Mouse (Mus musculus): ENCODE results near the gene Smyd3. TPM values are rescaled to one million over a fixed set of nuclear protein-coding genes. Genes with fewer than 3 reads are reported as not detected.

Smyd3 gene
- polyA plus RNA-seq, 1 experiment from 2014 or later = 3.7 TPM

- 78% methylated on average over 8 of the region's 8 CpGs for WGBS (ENCODE audit: missing documents)
- no peak overlapping the region for H3K4me3 ChIP-seq (ENCODE audit: inconsistent target)
- H3K36me3 ChIP-seq (ENCODE audit: inconsistent target) = no peaks in the 10 kb centered on the region
- H3K79me2 ChIP-seq (ENCODE audit: inconsistent target) = no peaks in the 10 kb centered on the region
- no peak overlapping the region for H3K27ac ChIP-seq
Observed at GRCm38 (mm10) chr1:179096993-179097392, 420.8 kb downstream of the Smyd3 start.

- Histone ChIP-seq H3K4me3 (ENCODE audit: inconsistent target) (no peak overlapping the region), H3K36me3 (ENCODE audit: inconsistent target) (no peaks in the 10 kb centered on the region), H3K79me2 (ENCODE audit: inconsistent target) (no peaks in the 10 kb centered on the region), H3K27ac (no peak overlapping the region)
- 86% methylated on average over 5 of the region's 5 CpGs for WGBS (ENCODE audit: missing documents)
Observed at GRCm38 (mm10) chr1:179096323-179096722, 421.5 kb downstream of the Smyd3 start.

GRCm38 (mm10) chr1:179089174-179089573, 428.7 kb downstream of the Smyd3 start:
- Histone ChIP-seq H3K79me2 (ENCODE audit: inconsistent target) (no peaks in the 10 kb centered on the region), H3K36me3 (ENCODE audit: inconsistent target) (no peaks in the 10 kb centered on the region), H3K27ac (no peak overlapping the region), H3K4me3 (ENCODE audit: inconsistent target) (no peak overlapping the region)
- WGBS (ENCODE audit: missing documents) = 74% methylated on average over 5 of the region's 5 CpGs

DNA sequence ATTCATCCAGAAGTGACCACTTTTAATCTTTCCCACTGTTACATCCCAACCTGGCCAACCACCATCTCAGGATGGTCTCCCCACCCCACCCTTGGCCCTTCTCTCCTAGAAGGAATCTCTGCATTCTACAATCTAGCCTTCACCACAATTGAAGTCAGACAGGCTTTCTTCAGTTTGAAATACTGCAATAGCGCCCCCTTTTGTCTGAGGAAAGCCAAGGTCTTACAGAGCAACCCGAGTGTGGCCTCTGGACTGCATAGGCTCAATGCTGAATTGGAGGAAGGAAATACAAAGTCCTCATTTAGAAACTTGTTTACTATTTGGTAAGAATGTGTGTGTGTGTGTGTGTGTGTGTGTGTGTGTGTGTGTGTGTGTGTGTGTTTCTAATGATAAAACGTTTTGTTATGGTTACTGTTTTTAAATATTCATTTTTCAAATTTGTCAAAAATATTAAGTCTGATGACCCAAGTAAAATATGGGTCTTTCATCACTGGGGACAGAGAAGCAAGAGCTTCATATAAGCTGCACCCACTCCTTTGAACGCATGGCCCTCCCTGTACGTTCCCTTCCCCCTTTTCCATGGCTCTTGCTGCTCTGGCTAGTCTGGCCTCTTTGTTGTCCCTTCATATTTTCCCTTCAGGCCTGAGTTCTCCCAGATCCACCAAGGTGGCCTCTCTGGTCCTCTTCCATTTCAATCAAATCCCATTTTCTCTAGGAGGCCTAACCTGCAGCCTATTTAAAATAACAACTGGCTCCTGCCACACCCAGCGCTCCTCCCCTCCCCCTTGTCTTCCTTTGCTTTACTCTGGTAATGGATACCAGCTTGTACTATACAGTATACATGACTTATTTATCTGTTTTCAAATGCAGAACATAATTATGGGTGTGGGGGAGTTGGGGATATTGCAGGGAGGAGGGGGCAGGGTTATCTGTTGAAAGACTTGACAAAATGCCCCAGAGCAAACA, 430.5 kb downstream of the Smyd3 start:
- Histone ChIP-seq H3K27ac (no peak overlapping the region), H3K4me3 (ENCODE audit: inconsistent target) (no peak overlapping the region), H3K79me2 (ENCODE audit: inconsistent target) (no peaks in the 10 kb centered on the region), H3K36me3 (ENCODE audit: inconsistent target) (no peaks in the 10 kb centered on the region)
- WGBS (ENCODE audit: missing documents) = 65% methylated on average over 6 of the region's 6 CpGs

- H3K4me3 ChIP-seq (ENCODE audit: inconsistent target) = no peak overlapping the region
- WGBS (ENCODE audit: missing documents) = 100% methylated on average over 7 of the region's 7 CpGs
- no peaks in the 10 kb centered on the region for H3K36me3 ChIP-seq (ENCODE audit: inconsistent target)
- no peaks in the 10 kb centered on the region for H3K79me2 ChIP-seq (ENCODE audit: inconsistent target)
- H3K27ac ChIP-seq = no peak overlapping the region
Observed at GRCm38 (mm10) chr1:179086208-179086607, 431.6 kb downstream of the Smyd3 start.

- no peaks in the 10 kb centered on the region for H3K79me2 ChIP-seq (ENCODE audit: inconsistent target)
- no peak overlapping the region for H3K27ac ChIP-seq
- H3K36me3 ChIP-seq (ENCODE audit: inconsistent target) = no peaks in the 10 kb centered on the region
- 62% methylated on average over 5 of the region's 5 CpGs for WGBS (ENCODE audit: missing documents)
- H3K4me3 ChIP-seq (ENCODE audit: inconsistent target) = no peak overlapping the region
Observed at GRCm38 (mm10) chr1:179083098-179083497, 434.7 kb downstream of the Smyd3 start.

GRCm38 (mm10) chr1:179073846-179074245, 444.0 kb downstream of the Smyd3 start:
- no peaks in the 10 kb centered on the region for H3K36me3 ChIP-seq (ENCODE audit: inconsistent target)
- no peak overlapping the region for H3K27ac ChIP-seq
- WGBS (ENCODE audit: missing documents) = 93% methylated on average over 7 of the region's 7 CpGs
- H3K4me3 ChIP-seq (ENCODE audit: inconsistent target) = no peak overlapping the region
- no peaks in the 10 kb centered on the region for H3K79me2 ChIP-seq (ENCODE audit: inconsistent target)

- no peaks in the 10 kb centered on the region for H3K79me2 ChIP-seq (ENCODE audit: inconsistent target)
- H3K36me3 ChIP-seq (ENCODE audit: inconsistent target) = no peaks in the 10 kb centered on the region
- H3K27ac ChIP-seq = no peak overlapping the region
- 21% methylated on average over 11 of the region's 11 CpGs for WGBS (ENCODE audit: missing documents)
- H3K4me3 ChIP-seq (ENCODE audit: inconsistent target) = no peak overlapping the region
Observed at GRCm38 (mm10) chr1:179072935-179073654, 444.7 kb downstream of the Smyd3 start.

DNA sequence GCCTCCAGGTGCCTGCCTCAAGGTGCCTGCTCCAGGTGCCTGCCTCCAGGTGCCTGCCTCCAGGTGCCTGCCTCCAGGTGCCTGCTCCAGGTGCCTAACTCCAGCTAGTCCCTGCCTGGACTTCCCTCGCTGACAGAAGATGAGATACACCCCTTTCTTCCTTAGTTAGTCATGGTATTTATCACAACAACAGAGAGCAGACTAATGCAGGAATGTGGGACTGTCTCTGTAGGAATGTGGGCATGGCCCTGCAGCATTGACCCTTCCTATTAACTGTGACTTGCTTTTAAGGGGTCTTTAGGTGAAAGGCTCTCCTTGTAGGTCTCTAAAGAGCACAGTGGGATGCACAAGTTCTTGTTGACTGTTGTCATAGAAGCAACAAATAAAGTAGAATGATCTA, 445.4 kb downstream of the Smyd3 start:
- H3K36me3 ChIP-seq (ENCODE audit: inconsistent target) = no peaks in the 10 kb centered on the region
- H3K79me2 ChIP-seq (ENCODE audit: inconsistent target) = no peaks in the 10 kb centered on the region
- WGBS (ENCODE audit: missing documents) = 88% methylated on average over 1 of the region's 1 CpGs
- H3K27ac ChIP-seq = no peak overlapping the region
- no peak overlapping the region for H3K4me3 ChIP-seq (ENCODE audit: inconsistent target)

GRCm38 (mm10) chr1:179068990-179069389, 448.9 kb downstream of the Smyd3 start:
- 91% methylated on average over 1 of the region's 1 CpGs for WGBS (ENCODE audit: missing documents)
- Histone ChIP-seq H3K79me2 (ENCODE audit: inconsistent target) (no peaks in the 10 kb centered on the region), H3K27ac (no peak overlapping the region), H3K36me3 (ENCODE audit: inconsistent target) (no peaks in the 10 kb centered on the region), H3K4me3 (ENCODE audit: inconsistent target) (no peak overlapping the region)

- H3K4me3 ChIP-seq (ENCODE audit: inconsistent target) = no peak overlapping the region
- H3K36me3 ChIP-seq (ENCODE audit: inconsistent target) = no peaks in the 10 kb centered on the region
- 94% methylated on average over 2 of the region's 2 CpGs for WGBS (ENCODE audit: missing documents)
- H3K79me2 ChIP-seq (ENCODE audit: inconsistent target) = no peaks in the 10 kb centered on the region
- H3K27ac ChIP-seq = no peak overlapping the region
Observed at GRCm38 (mm10) chr1:179065294-179065601, 452.6 kb downstream of the Smyd3 start.

- Histone ChIP-seq H3K36me3 (ENCODE audit: inconsistent target) (no peaks in the 10 kb centered on the region), H3K27ac (no peak overlapping the region), H3K79me2 (ENCODE audit: inconsistent target) (no peaks in the 10 kb centered on the region), H3K4me3 (ENCODE audit: inconsistent target) (no peak overlapping the region)
- 96% methylated on average over 14 of the region's 14 CpGs for WGBS (ENCODE audit: missing documents)
Observed at GRCm38 (mm10) chr1:179064601-179065293, 453.1 kb downstream of the Smyd3 start.

DNA sequence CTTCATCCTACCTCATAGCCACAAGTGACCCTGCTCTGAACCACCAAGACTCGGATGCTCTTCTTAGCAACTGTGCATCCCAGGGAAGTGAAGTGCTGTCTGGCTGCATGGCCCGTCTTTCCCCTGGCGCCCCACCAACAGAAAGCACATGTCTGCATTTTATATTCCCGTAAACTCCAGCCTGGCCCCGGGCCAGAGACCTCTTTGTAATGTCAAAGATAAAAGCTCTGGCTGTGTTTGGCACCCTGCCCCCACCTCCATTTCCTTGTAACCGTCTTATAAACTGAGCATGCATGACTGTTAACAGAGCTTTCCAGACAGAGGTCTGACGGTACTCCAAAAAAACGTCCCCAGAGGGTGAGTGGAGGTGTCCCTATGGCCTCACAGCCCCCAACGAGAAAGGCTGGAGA, 456.1 kb downstream of the Smyd3 start:
- 35% methylated on average over 9 of the region's 9 CpGs for WGBS (ENCODE audit: missing documents)
- H3K4me3 ChIP-seq (ENCODE audit: inconsistent target) = no peak overlapping the region
- no peaks in the 10 kb centered on the region for H3K79me2 ChIP-seq (ENCODE audit: inconsistent target)
- H3K27ac ChIP-seq = no peak overlapping the region
- H3K36me3 ChIP-seq (ENCODE audit: inconsistent target) = no peaks in the 10 kb centered on the region

DNA sequence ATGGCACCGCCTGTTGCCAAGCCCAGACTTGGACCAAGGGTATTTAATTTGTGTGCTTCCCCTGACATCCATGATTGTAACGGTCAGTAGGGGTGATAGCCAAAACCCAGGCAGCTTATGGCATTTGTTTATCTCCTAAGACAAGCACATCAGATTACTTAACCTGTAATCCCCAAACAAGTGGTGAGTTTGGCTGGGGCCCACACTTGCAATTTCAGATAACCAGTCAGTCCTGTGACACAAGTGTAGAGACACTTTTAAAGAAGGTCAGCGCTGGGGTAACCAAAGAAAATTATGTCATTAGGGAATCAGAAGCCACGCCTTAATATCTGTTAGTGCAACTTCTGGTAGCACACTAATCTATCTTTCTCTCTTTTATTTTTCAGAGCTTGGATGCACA, 456.8 kb downstream of the Smyd3 start:
- Histone ChIP-seq H3K36me3 (ENCODE audit: inconsistent target) (no peaks in the 10 kb centered on the region), H3K4me3 (ENCODE audit: inconsistent target) (no peak overlapping the region), H3K79me2 (ENCODE audit: inconsistent target) (no peaks in the 10 kb centered on the region), H3K27ac (no peak overlapping the region)
- WGBS (ENCODE audit: missing documents) = 84% methylated on average over 4 of the region's 4 CpGs

Data from macrophage (primary cell).